Mouse (Mus musculus) small intestine, adult 2 months (tissue): ENCODE measurements around the gene Nlrp3.

ENCODE experiments used
- CTCF ChIP-seq: fragments of 200-500 bp; IDR thresholded peaks from 2 replicates; pipeline ENCODE4 v1.5.1; 2012; ENCODE audit warnings: low read depth, mild to moderate bottlenecking, control low read depth, inconsistent platforms, low read length, moderate library complexity, mixed read lengths; ENCODE audit not compliant: insufficient replicate concordance, insufficient read length; ENCODE audit errors: extremely low read depth
- POLR2A ChIP-seq: fragments of 200-500 bp; IDR thresholded peaks from 2 replicates; pipeline ENCODE4 v1.6.1; 2012; ENCODE audit warnings: low read depth, mild to moderate bottlenecking, control low read depth, inconsistent platforms, low read length, moderate library complexity

GRCm38 (mm10) chr11:59514381-59514780 is 27.0 kb upstream of the Nlrp3 start:
- TF ChIP-seq POLR2A (no peak), CTCF (no peak)
